Mouse (Mus musculus) G1E-ER4 (cell line): ENCODE results near the gene Asxl1. TPM values are rescaled to one million over a fixed set of nuclear protein-coding genes. Genes with fewer than 3 reads are reported as not detected.

Source experiments
- GATA1 ChIP-seq: IDR thresholded peaks from one replicate; pipeline ENCODE4 v1.8.0; 2012; ENCODE audit warnings: low read length, inconsistent platforms
- polyA plus RNA-seq: library from polyadenylated mRNA; stranded (reverse); fragments of >175 nt; gene quantifications from 2 replicates; pipeline ENCODE4 v1.2.3, GENCODE M21; 2012

The Asxl1 gene
- 14.5 and 21.3 TPM in 2 replicates for polyA plus RNA-seq

GRCm38 (mm10) chr2:153345454-153346220 lies at the start of gene Asxl1:
Asxl1 (plus strand) TSS chr2:153345829.
- no peak for TF ChIP-seq GATA1

- no peak for TF ChIP-seq GATA1
Measured at GRCm38 (mm10) chr2:153297771-153298170, 47.9 kb upstream of the Asxl1 start.

- TF ChIP-seq GATA1, result no peak
Measured at GRCm38 (mm10) chr2:153298460-153298859, 47.2 kb upstream of the Asxl1 start.

DNA sequence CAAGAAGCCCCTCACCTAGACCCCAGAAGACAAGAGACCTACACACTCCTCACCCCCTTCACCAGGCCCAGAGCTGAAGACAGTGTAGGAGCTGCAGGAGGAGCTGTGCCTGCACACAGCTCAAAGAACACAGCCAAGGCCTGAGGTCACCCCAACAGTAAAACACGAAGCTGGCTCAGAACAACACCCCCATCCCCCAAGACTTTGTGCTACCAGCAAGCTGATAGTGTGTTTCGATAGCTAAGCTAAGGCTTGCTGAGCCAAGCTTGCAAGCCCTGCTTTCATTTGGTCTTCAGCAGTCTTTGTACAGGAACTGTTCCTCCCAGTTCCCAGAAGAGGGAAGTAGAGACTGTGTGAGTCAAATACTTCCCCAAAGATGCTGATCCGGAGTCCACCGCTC lies 46.8 kb upstream of the Asxl1 start:
- no peak for TF ChIP-seq GATA1

- no peak for TF ChIP-seq GATA1
Measured at GRCm38 (mm10) chr2:153301123-153301522, 44.5 kb upstream of the Asxl1 start.

DNA sequence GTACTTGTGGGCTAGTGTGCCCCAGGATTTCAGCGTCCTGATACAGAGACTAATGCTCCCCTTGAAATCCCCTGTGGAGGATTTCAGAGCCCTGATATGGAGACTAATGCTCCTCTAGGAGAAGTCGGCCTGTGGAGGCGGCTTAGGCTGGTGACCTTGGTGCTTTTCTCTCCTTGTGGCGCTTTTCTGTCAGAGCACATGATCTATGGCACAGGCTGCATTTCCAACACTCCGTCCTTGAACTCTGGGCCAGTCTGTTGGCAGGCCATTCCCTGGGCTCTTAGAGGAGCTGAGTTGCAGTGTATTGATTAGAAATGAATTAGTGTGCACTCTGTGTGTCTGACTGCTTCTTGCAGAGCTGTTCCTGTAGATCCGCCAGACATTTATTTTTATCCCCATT lies 40.4 kb upstream of the Asxl1 start:
- TF ChIP-seq GATA1, result no peak

- no peak for TF ChIP-seq GATA1
Measured at GRCm38 (mm10) chr2:153308586-153308985, 37.0 kb upstream of the Asxl1 start.

GRCm38 (mm10) chr2:153309106-153309505 lies 36.5 kb upstream of the Asxl1 start:
- no peak for TF ChIP-seq GATA1

- no peak for TF ChIP-seq GATA1
Measured at GRCm38 (mm10) chr2:153310228-153310627, 35.4 kb upstream of the Asxl1 start.

- no peak for TF ChIP-seq GATA1
Measured at GRCm38 (mm10) chr2:153312884-153313283, 32.7 kb upstream of the Asxl1 start.

DNA sequence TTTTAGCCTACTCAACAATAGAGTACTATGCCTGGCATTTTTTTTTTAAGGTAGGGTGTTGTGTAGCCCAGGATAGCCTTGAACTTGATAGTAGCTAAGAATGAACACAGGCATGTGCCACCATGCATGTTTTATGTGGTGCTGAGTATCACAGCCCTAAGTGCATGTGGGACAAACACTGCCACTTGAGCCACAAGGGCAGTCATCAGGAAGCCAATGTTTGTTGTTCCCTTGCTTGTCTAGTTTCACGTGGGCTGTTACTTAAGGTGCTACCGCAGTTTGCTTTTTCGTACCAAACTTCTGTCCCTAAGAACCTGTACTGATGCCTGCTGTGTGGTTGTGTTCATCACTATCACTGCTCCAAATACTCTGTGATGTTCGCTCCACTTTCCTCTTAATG lies 27.2 kb upstream of the Asxl1 start:
- TF ChIP-seq GATA1, result no peak

GRCm38 (mm10) chr2:153319036-153319643 lies 26.5 kb upstream of the Asxl1 start:
- TF ChIP-seq GATA1, result no peak

DNA sequence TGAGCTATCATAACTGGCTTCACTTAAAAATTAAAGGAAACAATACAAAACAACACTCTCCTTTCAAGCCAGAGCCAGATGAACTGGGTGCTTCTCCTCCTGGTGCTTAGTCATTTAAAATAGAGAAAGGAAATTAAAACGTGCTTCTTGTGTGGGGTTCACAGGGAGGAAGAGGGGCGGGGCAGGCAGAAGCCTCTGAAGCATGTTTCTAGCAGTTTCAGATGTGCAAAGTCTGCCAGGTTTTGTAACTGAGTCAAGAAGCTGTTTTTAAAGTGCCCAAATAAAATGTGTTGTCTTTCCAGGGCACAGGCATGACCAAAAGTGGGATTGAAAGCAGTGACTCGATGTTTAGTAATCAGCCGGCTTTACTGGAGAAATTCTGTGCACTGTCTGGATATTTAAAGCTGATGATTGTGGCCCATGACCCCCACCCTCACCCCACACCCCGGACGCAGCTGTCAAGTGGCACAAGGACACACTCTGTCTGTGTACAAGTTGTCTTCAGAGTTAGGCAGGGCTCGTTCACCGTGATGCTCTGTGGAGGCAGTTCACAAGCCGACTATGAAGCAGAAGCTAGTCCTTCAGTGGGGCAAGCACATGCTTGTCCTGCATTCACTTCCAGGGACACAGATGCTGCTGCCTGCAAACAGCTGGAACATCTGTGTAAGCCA lies 19.8 kb upstream of the Asxl1 start:
- no peak for TF ChIP-seq GATA1

DNA sequence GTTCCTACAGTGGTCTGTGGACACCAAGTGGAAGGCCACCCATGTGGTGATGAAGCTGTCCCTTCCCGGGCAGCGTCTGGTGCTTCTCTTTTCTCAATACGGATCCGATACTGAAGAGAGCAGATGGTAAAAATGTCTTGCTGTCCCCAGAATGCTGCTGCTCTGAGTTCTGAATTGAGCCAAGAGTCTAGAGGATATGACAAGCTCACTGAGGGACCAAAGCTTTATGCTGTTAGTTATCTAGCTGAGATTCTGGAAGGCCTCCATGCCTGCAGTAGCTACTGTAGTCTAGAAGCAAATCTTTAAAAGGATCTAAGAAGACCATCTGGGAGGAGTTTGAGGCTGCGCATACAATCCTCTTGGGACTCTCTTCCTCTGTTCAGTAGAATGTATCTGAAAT lies 13.4 kb upstream of the Asxl1 start:
- TF ChIP-seq GATA1, result no peak

DNA sequence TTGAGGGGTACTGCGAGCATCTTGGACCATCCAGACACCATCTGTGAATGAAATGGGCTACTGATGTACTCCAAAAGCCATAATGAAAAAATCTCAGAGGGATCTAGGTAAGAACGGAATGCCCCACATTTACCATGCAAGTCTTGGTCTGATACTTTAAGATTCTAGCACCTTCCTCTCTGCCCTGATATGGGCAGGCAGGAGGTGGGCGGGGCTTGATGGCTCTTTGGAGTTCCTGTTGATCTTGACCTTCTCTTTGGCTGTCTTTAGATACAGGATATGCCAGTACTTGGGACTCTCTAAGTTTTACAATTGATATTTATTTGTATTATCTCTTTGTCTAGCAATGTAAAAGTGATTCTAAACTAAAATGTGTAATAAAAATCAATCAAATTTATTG lies 12.6 kb upstream of the Asxl1 start:
- TF ChIP-seq GATA1, result no peak

GRCm38 (mm10) chr2:153333822-153334232 lies 11.8 kb upstream of the Asxl1 start:
- TF ChIP-seq GATA1, result no peak

- no peak for TF ChIP-seq GATA1
Measured at GRCm38 (mm10) chr2:153334281-153334680, 11.3 kb upstream of the Asxl1 start.
